Mouse (Mus musculus): ENCODE measurements at regions not wholly inside any gene's neighbourhood (a gene's known extent, or its start where the extent isn't known, plus 50 kb on each side); places are given as distances from the start of the nearest gene placed in this dataset.

DNA sequence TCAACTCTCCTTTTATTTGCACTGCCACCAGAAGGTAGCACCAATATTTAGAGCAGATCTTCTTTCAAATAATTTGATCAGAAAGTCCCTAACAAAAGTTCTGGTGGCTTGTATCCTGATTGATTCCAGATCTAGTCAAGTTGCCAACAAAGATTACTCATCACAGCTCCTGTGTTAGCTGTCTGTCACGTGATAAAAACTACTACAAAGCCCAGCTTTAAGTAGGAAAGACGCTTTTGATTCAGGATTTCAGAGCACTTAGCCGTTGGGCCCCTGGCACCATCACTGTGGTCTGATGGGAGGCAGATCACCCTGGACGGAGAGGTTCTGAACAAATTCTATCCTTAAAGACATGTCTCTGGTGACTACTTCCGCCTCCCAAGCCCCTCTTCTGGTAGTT, 241.6 kb upstream of the Il12b start:
- TF ChIP-seq USF1 (IDR thresholded peaks at IDR 0.05; ENCODE audit: low read depth, low read length) (no peak), ZMIZ1 (IDR thresholded peaks at IDR 0.05; ENCODE audit: low read depth, low read length) (no peak), POLR2A (IDR thresholded peaks at IDR 0.05; ENCODE audit: low read depth, low read length) (no peak), MAX (IDR thresholded peaks at IDR 0.05; ENCODE audit: low read length) (no peak), CTCF (conservative IDR thresholded peaks at IDR 0.05 in 1 of 2, IDR thresholded peaks at IDR 0.05 in 1 of 2; ENCODE audit: low read depth in 2 of 2, low read length in 2 of 2) (no peak), GABPA (IDR thresholded peaks at IDR 0.05; ENCODE audit: insufficient replicate concordance, low read depth, low read length) (no peak), MEF2A (IDR thresholded peaks at IDR 0.05; ENCODE audit: borderline replicate concordance, low read depth, low read length) (no peak), KAT2A (IDR thresholded peaks at IDR 0.05; ENCODE audit: insufficient replicate concordance, low read length) (no peak), CHD1 (IDR thresholded peaks at IDR 0.05; ENCODE audit: low read depth, low read length) (no peak), E2F4 (IDR thresholded peaks at IDR 0.05; ENCODE audit: insufficient replicate concordance, low read depth, low read length) (no peak), EP300 (IDR thresholded peaks at IDR 0.05; ENCODE audit: low read length) (no peak), ZC3H11A (IDR thresholded peaks at IDR 0.05; ENCODE audit: low read depth, low read length) (no peak), NRF1 (IDR thresholded peaks at IDR 0.05; ENCODE audit: low read depth, low read length) (no peak)

All from CH12.LX (cell line).